Mouse (Mus musculus): Measurements from ENCODE around the gene Egln2.
A peak's percentile ranks its signal among the peaks of the same experiment; 100 is the strongest.

The Egln2 gene

DNA sequence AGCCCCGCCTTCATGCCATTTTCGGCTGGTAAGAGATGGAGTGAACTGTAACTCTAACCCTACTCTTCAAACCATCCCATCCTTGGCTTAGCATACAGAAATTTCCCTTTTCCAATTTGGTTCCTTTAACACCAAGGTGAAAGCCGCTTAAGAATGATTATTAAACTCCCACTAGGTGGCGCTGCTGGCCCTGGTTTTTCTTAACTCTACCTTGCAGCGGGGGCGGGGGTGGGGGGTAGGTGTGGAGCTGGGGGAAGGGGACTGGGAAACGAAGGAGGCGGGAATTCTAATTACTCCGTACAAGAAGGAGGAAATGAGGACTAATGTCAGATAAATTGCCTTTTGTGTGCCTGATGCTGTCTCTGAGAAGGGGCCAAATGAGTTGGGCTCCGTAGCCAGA is 34.0 kb downstream of the Egln2 start:
- peak; percentile 46 to 59 for DNase-seq (ENCODE audit: low spot score in 2 of 2)

- DNase-seq (ENCODE audit: low spot score in 2 of 2), result no peak
Measured at GRCm38 (mm10) chr7:27131387-27131786, 35.2 kb downstream of the Egln2 start.

- no peak for DNase-seq (ENCODE audit: low spot score in 2 of 2)
Measured at GRCm38 (mm10) chr7:27130521-27131370, 35.9 kb downstream of the Egln2 start.

- no peak for DNase-seq (ENCODE audit: low spot score in 2 of 2)
Measured at GRCm38 (mm10) chr7:27129811-27130210, 36.8 kb downstream of the Egln2 start.

GRCm38 (mm10) chr7:27128946-27129345 is 37.7 kb downstream of the Egln2 start:
- no peak for DNase-seq (ENCODE audit: low spot score in 2 of 2)

DNA sequence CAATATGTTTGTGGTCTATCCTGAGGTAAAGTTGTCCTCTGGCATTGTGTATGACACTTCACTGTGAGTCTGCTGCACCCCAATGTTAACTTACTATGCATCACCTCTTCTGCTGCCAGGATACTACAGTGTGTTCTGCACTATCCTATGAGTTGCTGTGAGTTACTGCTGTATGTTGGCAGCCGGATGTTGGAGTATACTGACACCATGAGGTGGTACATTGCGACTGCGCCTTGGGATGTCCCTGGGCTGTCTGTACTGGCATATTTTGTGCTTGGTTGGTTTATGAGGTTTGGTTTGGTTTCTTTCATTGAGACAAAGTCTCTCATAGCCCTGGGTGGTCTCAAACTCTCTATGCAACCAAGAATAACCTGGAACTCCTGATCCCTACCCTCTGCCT is 38.4 kb downstream of the Egln2 start:
- peak in 1 of 2 experiments; percentile 20 for DNase-seq (ENCODE audit: low spot score in 2 of 2)

GRCm38 (mm10) chr7:27124969-27125368 is 41.6 kb downstream of the Egln2 start:
- DNase-seq (ENCODE audit: low spot score in 2 of 2), result no peak

- DNase-seq (ENCODE audit: low spot score in 2 of 2), result no peak
Measured at GRCm38 (mm10) chr7:27124305-27124832, 42.2 kb downstream of the Egln2 start.

- DNase-seq (ENCODE audit: low spot score in 2 of 2), result no peak
Measured at GRCm38 (mm10) chr7:27119676-27120075, 46.9 kb downstream of the Egln2 start, which contains the start of gene Cyp2f2. Gene Cyp2f2, plus strand, starts transcription at chr7:27119909.

GRCm38 (mm10) chr7:27118033-27118511 is 48.5 kb downstream of the Egln2 start:
- no peak for DNase-seq (ENCODE audit: low spot score in 2 of 2)

GRCm38 (mm10) chr7:27111987-27112386 is 54.6 kb downstream of the Egln2 start:
- no peak for DNase-seq (ENCODE audit: low spot score in 2 of 2)

GRCm38 (mm10) chr7:27111038-27111437 is 55.6 kb downstream of the Egln2 start:
- no peak for DNase-seq (ENCODE audit: low spot score in 2 of 2)

GRCm38 (mm10) chr7:27110327-27110726 is 56.3 kb downstream of the Egln2 start:
- DNase-seq (ENCODE audit: low spot score in 2 of 2), result no peak
